Mouse (Mus musculus) cerebellum, adult 2 months (tissue): ENCODE measurements around the gene Plekhg1.

Source experiments
- CTCF ChIP-seq: fragments of 200-500 bp; IDR thresholded peaks from 2 replicates; pipeline ENCODE4 v1.5.1; 2011; ENCODE audit warnings: low read depth, mild to moderate bottlenecking, control low read depth, low read length, moderate library complexity, borderline replicate concordance; ENCODE audit not compliant: insufficient read depth
- POLR2A ChIP-seq: fragments of 200-500 bp; IDR thresholded peaks from 2 replicates; pipeline ENCODE4 v1.6.1; 2011; ENCODE audit warnings: low read length, control low read depth, borderline replicate concordance; ENCODE audit not compliant: insufficient read depth

DNA sequence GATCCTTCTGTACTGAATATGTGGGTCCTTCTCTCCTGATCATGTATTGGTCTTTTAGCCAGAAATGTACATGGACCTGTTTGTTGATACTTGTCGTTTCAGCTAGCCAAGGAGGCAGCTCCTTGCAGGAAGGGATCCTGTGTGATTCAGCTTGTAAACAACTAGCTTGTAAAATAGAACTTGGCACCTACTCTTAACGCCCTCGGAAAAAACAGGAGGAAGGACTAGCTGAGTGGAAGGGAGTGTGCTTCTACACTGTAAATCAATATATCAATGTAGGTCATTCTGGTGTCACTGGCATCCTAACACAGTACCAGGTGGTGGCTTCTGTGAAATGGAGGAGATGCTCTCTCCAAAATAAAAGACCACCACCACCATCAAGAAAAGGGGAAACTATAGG is 157.9 kb downstream of the Plekhg1 start:
- TF ChIP-seq CTCF: no peak
- TF ChIP-seq POLR2A: no peak
